Mouse (Mus musculus) MEL (cell line): Measurements from ENCODE around the gene Ntmt1. TPM values are rescaled to one million over a fixed set of nuclear protein-coding genes. Genes with fewer than 3 reads are reported as not detected.

Experiments used
- DNase-seq: peaks from one replicate; pipeline ENCODE4 v3.0.0; 2011; ENCODE audit warnings: low read depth, low spot score
- H3K27ac ChIP-seq: 2 replicates; pipeline ENCODE4 v1.5.1; 2012; ENCODE audit warnings: low read depth, mild to moderate bottlenecking, control low read depth, low read length, moderate library complexity; ENCODE audit not compliant: control insufficient read depth
- H3K27me3 ChIP-seq, 2 experiments: fragments of 150-350 bp in 1 of 2; sonication (generic) in 1 of 2; 2 replicates each; pipeline ENCODE4 v1.6.1; 2012; ENCODE audit warnings: low read length in 2 of 2, mild to moderate bottlenecking in 2 of 2, improper control_type of control experiment in 1 of 2, moderate library complexity in 1 of 2; ENCODE audit not compliant: insufficient read depth in 2 of 2, control insufficient read depth in 1 of 2
- H3K36me3 ChIP-seq, 2 experiments: 2 replicates each; pipeline ENCODE4 v1.6.1; 2012 to 2014; ENCODE audit warnings: low read length in 2 of 2, improper control_type of control experiment in 1 of 2, inconsistent platforms in 1 of 2, mild to moderate bottlenecking in 1 of 2; ENCODE audit not compliant: insufficient read depth in 2 of 2, control insufficient read depth in 1 of 2
- H3K4me1 ChIP-seq, 2 experiments: fragments of 150-350 bp in 1 of 2; sonication (generic) in 1 of 2; 2 replicates each; pipeline ENCODE4 v1.6.1; 2012; ENCODE audit warnings: low read length in 2 of 2, improper control_type of control experiment in 1 of 2, mild to moderate bottlenecking in 1 of 2; ENCODE audit not compliant: insufficient read depth in 2 of 2, control insufficient read depth in 1 of 2
- H3K4me3 ChIP-seq, 2 experiments: fragments of 150-350 bp in 1 of 2; sonication (generic) in 1 of 2; 2 replicates each; pipeline ENCODE4 v1.5.1; 2012; ENCODE audit warnings: low read depth in 2 of 2, low read length in 2 of 2, mild to moderate bottlenecking in 2 of 2, moderate library complexity in 2 of 2, control low read depth in 1 of 2, improper control_type of control experiment in 1 of 2; ENCODE audit not compliant: control insufficient read depth in 1 of 2, insufficient read depth in 1 of 2
- H3K79me2 ChIP-seq: 2 replicates; pipeline ENCODE4 v1.6.1; 2012; ENCODE audit warnings: mild to moderate bottlenecking, low read length, moderate library complexity; ENCODE audit not compliant: control insufficient read depth, poor library complexity, insufficient read depth
- H3K9ac ChIP-seq: 2 replicates; pipeline ENCODE4 v1.6.1; 2012; ENCODE audit warnings: low read depth, mild to moderate bottlenecking, control low read depth, low read length, moderate library complexity; ENCODE audit not compliant: control insufficient read depth, poor library complexity, severe bottlenecking
- H3K9me3 ChIP-seq: fragments of 150-350 bp; sonication (generic); replicated peaks from 2 replicates; pipeline ENCODE4 v1.6.1; 2012; ENCODE audit warnings: mild to moderate bottlenecking, low read length, improper control_type of control experiment, moderate library complexity; ENCODE audit not compliant: insufficient read depth
- E2F4 ChIP-seq: IDR thresholded peaks from 2 replicates; pipeline ENCODE4 v1.6.1; 2011; ENCODE audit warnings: low read depth, low read length, improper control_type of control experiment, borderline replicate concordance
- ELF1 ChIP-seq: IDR thresholded peaks from 2 replicates; pipeline ENCODE4 v1.6.1; 2014; ENCODE audit warnings: low read depth, mild to moderate bottlenecking, inconsistent platforms, low read length, improper control_type of control experiment, moderate library complexity
- GABPA ChIP-seq: IDR thresholded peaks from 2 replicates; pipeline ENCODE4 v1.6.1; 2012; ENCODE audit warnings: low read depth, mild to moderate bottlenecking, inconsistent platforms, low read length, improper control_type of control experiment, moderate library complexity
- HCFC1 ChIP-seq: IDR thresholded peaks from 2 replicates; pipeline ENCODE4 v1.6.1; 2012; ENCODE audit warnings: low read depth, mild to moderate bottlenecking, inconsistent platforms, low read length, improper control_type of control experiment, moderate library complexity
- KAT2A ChIP-seq: conservative IDR thresholded peaks from 2 replicates; pipeline ENCODE4 v1.6.1; 2012; ENCODE audit warnings: low read depth, low read length, improper control_type of control experiment, inconsistent platforms
- MAFK ChIP-seq: IDR thresholded peaks from 2 replicates; pipeline ENCODE4 v1.6.1; 2011; ENCODE audit warnings: low read depth, mild to moderate bottlenecking, low read length, improper control_type of control experiment, borderline replicate concordance
- MAZ ChIP-seq: IDR thresholded peaks from 2 replicates; pipeline ENCODE4 v1.6.1; 2012; ENCODE audit warnings: low read depth, mild to moderate bottlenecking, inconsistent platforms, low read length, improper control_type of control experiment
- MXI1 ChIP-seq: IDR thresholded peaks from 2 replicates; pipeline ENCODE4 v1.6.1; 2011; ENCODE audit warnings: mild to moderate bottlenecking, low read depth, low read length, improper control_type of control experiment
- MYC ChIP-seq: IDR thresholded peaks from 2 replicates; pipeline ENCODE4 v1.6.1; 2011; ENCODE audit warnings: low read depth, mild to moderate bottlenecking, low read length, improper control_type of control experiment, moderate library complexity
- NELFE ChIP-seq: IDR thresholded peaks from 2 replicates; pipeline ENCODE4 v1.6.1; 2011; ENCODE audit warnings: low read depth, low read length, improper control_type of control experiment
- POLR2AphosphoS2 ChIP-seq: IDR thresholded peaks from 2 replicates; pipeline ENCODE4 v1.6.1; 2011; ENCODE audit warnings: low read length, improper control_type of control experiment
- POLR2AphosphoS5 ChIP-seq: IDR thresholded peaks from 2 replicates; pipeline ENCODE4 v1.6.1; 2012; ENCODE audit warnings: low read depth, borderline replicate concordance, mild to moderate bottlenecking, inconsistent platforms, low read length, moderate library complexity, mixed read lengths
- RCOR1 ChIP-seq: IDR thresholded peaks from 2 replicates; pipeline ENCODE4 v1.6.1; 2012; ENCODE audit warnings: low read depth, mild to moderate bottlenecking, inconsistent platforms, low read length, improper control_type of control experiment
- SIN3A ChIP-seq: IDR thresholded peaks from 2 replicates; pipeline ENCODE4 v1.6.1; 2012; ENCODE audit warnings: low read length, improper control_type of control experiment, inconsistent platforms
- SMC3 ChIP-seq: IDR thresholded peaks from 2 replicates; pipeline ENCODE4 v1.6.1; 2011; ENCODE audit warnings: low read depth, low read length, improper control_type of control experiment
- TAL1 ChIP-seq: IDR thresholded peaks from 2 replicates; pipeline ENCODE4 v1.6.1; 2012; ENCODE audit warnings: mild to moderate bottlenecking, inconsistent platforms, low read length, moderate library complexity, mixed read lengths
- TBP ChIP-seq: IDR thresholded peaks from 2 replicates; pipeline ENCODE4 v1.8.0; 2011; ENCODE audit warnings: low read depth, low read length, improper control_type of control experiment
- USF1 ChIP-seq: IDR thresholded peaks from 2 replicates; pipeline ENCODE4 v1.6.1; 2014; ENCODE audit warnings: low read depth, mild to moderate bottlenecking, inconsistent platforms, low read length, improper control_type of control experiment, moderate library complexity
- ZC3H11A ChIP-seq: IDR thresholded peaks from 2 replicates; pipeline ENCODE4 v1.6.1; 2012; ENCODE audit warnings: low read depth, mild to moderate bottlenecking, inconsistent platforms, low read length, improper control_type of control experiment
- ZKSCAN1 ChIP-seq: IDR thresholded peaks from 2 replicates; pipeline ENCODE4 v1.6.1; 2012; ENCODE audit warnings: low read depth, mild to moderate bottlenecking, inconsistent platforms, low read length, improper control_type of control experiment, moderate library complexity
- ZMIZ1 ChIP-seq: IDR thresholded peaks from 2 replicates; pipeline ENCODE4 v1.6.1; 2012; ENCODE audit warnings: low read depth, mild to moderate bottlenecking, inconsistent platforms, low read length, improper control_type of control experiment, moderate library complexity
- ZNF384 ChIP-seq: IDR thresholded peaks from 2 replicates; pipeline ENCODE4 v1.6.1; 2012; ENCODE audit warnings: low read depth, mild to moderate bottlenecking, inconsistent platforms, low read length, improper control_type of control experiment
- polyA plus RNA-seq, 2 experiments: library from polyadenylated mRNA; stranded (reverse) in 1 of 2; unstranded in 1 of 2; fragments of >175 nt in 1 of 2; fragments of >200 nt in 1 of 2; gene quantifications; 2 replicates each; pipeline versions ENCODE4 v1.2.1 to v1.2.4; 2012; ENCODE audit warnings: low replicate concordance in 2 of 2, low read depth in 1 of 2; ENCODE audit not compliant: insufficient read length in 2 of 2, insufficient read depth in 1 of 2, missing spikeins in 1 of 2
- total RNA-seq: library from RNA; depleted of rRNA; stranded (reverse); fragments of 300-350 nt; gene quantifications from 2 replicates; pipeline ENCODE4 v1.2.3, GENCODE M21; 2012

The Ntmt1 gene
- total and polyA plus RNA-seq, 3 experiments: 58.9 to 83.2 TPM; not detected in 1

DNA sequence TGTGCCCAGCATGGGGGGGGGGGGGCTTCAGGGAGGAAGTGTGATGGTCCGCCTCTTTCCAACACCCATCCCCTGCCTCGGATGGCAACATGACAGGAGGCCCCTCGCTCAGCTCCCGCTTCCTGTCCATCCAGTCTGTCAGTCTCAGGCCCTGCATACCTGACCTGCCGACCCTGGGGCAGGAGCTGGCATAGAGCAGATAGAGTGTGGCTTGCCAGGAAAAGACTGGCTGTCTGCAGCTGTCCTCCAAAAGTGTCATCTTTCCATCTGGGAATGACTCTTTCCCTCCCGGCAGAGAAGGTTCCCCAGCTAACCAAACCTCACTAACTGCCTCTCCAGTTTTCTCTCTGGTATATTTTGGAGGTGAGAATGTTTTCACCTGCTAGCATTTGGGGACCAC is 43.0 kb downstream of the Ntmt1 start:
- no peak for DNase-seq
- H3K9ac ChIP-seq: no peak overlapping the region
- H3K36me3 ChIP-seq: no peaks in the 10 kb centered on the region
- peaks cover 0 to 7% of the 10 kb centered on the region in 2 experiments; a peak in 1 of 4 replicates for H3K27me3 ChIP-seq
- H3K4me3 ChIP-seq: no peak overlapping the region
- no peak for TF ChIP-seq USF1
- TF ChIP-seq ZMIZ1: no peak
- TF ChIP-seq MAFK: no peak
- no peak for TF ChIP-seq SIN3A
- no peak for TF ChIP-seq TBP
- TF ChIP-seq, all 39 proteins: peak for 0
- Histone ChIP-seq H3K79me2 (no peaks in the 10 kb centered on the region), H3K4me1 (no peaks in the 10 kb centered on the region), H3K9me3 (no peaks in the 10 kb centered on the region), H3K27ac (no peak overlapping the region)

- H3K9me3 ChIP-seq: no peaks in the 10 kb centered on the region
- H3K4me3 ChIP-seq: no peak overlapping the region
- no peaks in the 10 kb centered on the region for H3K4me1 ChIP-seq
- H3K36me3 ChIP-seq: no peaks in the 10 kb centered on the region
- no peak for DNase-seq
- H3K9ac ChIP-seq: no peak overlapping the region
- no peak overlapping the region for H3K27ac ChIP-seq
- no peaks in the 10 kb centered on the region for H3K79me2 ChIP-seq
- H3K27me3 ChIP-seq: peaks cover 0 to 7% of the 10 kb centered on the region in 2 experiments; a peak in 1 of 4 replicates
- TF ChIP-seq ZNF384 (no peak), HCFC1 (no peak), NELFE (no peak), POLR2AphosphoS2 (no peak), E2F4 (no peak), ELF1 (no peak), TBP (no peak), GABPA (no peak), POLR2AphosphoS5 (no peak), USF1 (no peak), MXI1 (no peak), ZC3H11A (no peak), MAZ (no peak), SMC3 (no peak), ZKSCAN1 (no peak), KAT2A (no peak), MYC (no peak), RCOR1 (no peak), TAL1 (no peak)
These were observed 45.2 kb downstream of the Ntmt1 start for GRCm38 (mm10) chr2:30852771-30853313.
